Mouse (Mus musculus): ENCODE measurements at regions not wholly inside any gene's neighbourhood (a gene's known extent, or its start where the extent isn't known, plus 50 kb on each side); places are given as distances from the start of the nearest gene placed in this dataset.

GRCm38 (mm10) chr2:72777330-72777729, 202.9 kb downstream of the Sp3 start:
- H3K36me3 ChIP-seq (ENCODE audit: control insufficient read depth, insufficient read depth, low read length) = no peaks in the 10 kb centered on the region
- H3K9me3 ChIP-seq (ENCODE audit: control insufficient read depth, low read length) = no peaks in the 10 kb centered on the region
- ATAC-seq (replicated peaks; ENCODE audit: low FRiP score, low TSS enrichment, low read depth) = no peak
- H3K4me1 ChIP-seq (replicated peaks; ENCODE audit: control insufficient read depth, insufficient read depth, low read length) = no peaks in the 10 kb centered on the region
- H3K4me2 ChIP-seq (ENCODE audit: low read length) = no peak overlapping the region
- no peak overlapping the region for H3K27ac ChIP-seq (ENCODE audit: low read depth)
- no peak overlapping the region for H3K4me3 ChIP-seq (ENCODE audit: low read depth, low read length)
- H3K9ac ChIP-seq (ENCODE audit: low read length) = no peak overlapping the region
- WGBS = 59% methylated on average over 3 of the region's 3 CpGs
- DNase-seq (ENCODE audit: low spot score) = no peak
- no peaks in the 10 kb centered on the region for H3K27me3 ChIP-seq (replicated peaks; ENCODE audit: control insufficient read depth, insufficient read depth, low read length)

GRCm38 (mm10) chr2:72777806-72778510, 202.3 kb downstream of the Sp3 start:
- H3K9ac ChIP-seq (ENCODE audit: low read length) = no peak overlapping the region
- no peak overlapping the region for H3K4me3 ChIP-seq (ENCODE audit: low read depth, low read length)
- no peak overlapping the region for H3K4me2 ChIP-seq (ENCODE audit: low read length)
- ATAC-seq (replicated peaks; ENCODE audit: low FRiP score, low TSS enrichment, low read depth) (no peak), DNase-seq (ENCODE audit: low spot score) (no peak)
- no peak overlapping the region for H3K27ac ChIP-seq (ENCODE audit: low read depth)
- WGBS = 91% methylated on average over 8 of the region's 8 CpGs
- no peaks in the 10 kb centered on the region for H3K36me3 ChIP-seq (ENCODE audit: control insufficient read depth, insufficient read depth, low read length)
- no peaks in the 10 kb centered on the region for H3K4me1 ChIP-seq (replicated peaks; ENCODE audit: control insufficient read depth, insufficient read depth, low read length)
- no peaks in the 10 kb centered on the region for H3K27me3 ChIP-seq (replicated peaks; ENCODE audit: control insufficient read depth, insufficient read depth, low read length)
- H3K9me3 ChIP-seq (ENCODE audit: control insufficient read depth, low read length) = no peaks in the 10 kb centered on the region

GRCm38 (mm10) chr2:72779268-72780163, 200.7 kb downstream of the Sp3 start:
- peak; percentile 24 for DNase-seq (ENCODE audit: low spot score)
- Histone ChIP-seq H3K4me2 (ENCODE audit: low read length) (no peak overlapping the region), H3K27me3 (replicated peaks; ENCODE audit: control insufficient read depth, insufficient read depth, low read length) (no peaks in the 10 kb centered on the region), H3K9ac (ENCODE audit: low read length) (no peak overlapping the region), H3K4me3 (ENCODE audit: low read depth, low read length) (no peak overlapping the region), H3K9me3 (ENCODE audit: control insufficient read depth, low read length) (no peaks in the 10 kb centered on the region), H3K27ac (ENCODE audit: low read depth) (no peak overlapping the region), H3K4me1 (replicated peaks; ENCODE audit: control insufficient read depth, insufficient read depth, low read length) (no peaks in the 10 kb centered on the region), H3K36me3 (ENCODE audit: control insufficient read depth, insufficient read depth, low read length) (no peaks in the 10 kb centered on the region)
- WGBS = 89% methylated on average over 7 of the region's 7 CpGs
- ATAC-seq (replicated peaks; ENCODE audit: low FRiP score, low TSS enrichment, low read depth) = no peak

- H3K27ac ChIP-seq (ENCODE audit: low read depth) = no peak overlapping the region
- WGBS = 87% methylated on average over 15 of the region's 15 CpGs
- H3K27me3 ChIP-seq (replicated peaks; ENCODE audit: control insufficient read depth, insufficient read depth, low read length) = no peaks in the 10 kb centered on the region
- peak; percentile 47 for DNase-seq (ENCODE audit: low spot score)
- H3K9ac ChIP-seq (ENCODE audit: low read length) = no peak overlapping the region
- H3K4me3 ChIP-seq (ENCODE audit: low read depth, low read length) = no peak overlapping the region
- H3K9me3 ChIP-seq (ENCODE audit: control insufficient read depth, low read length) = no peaks in the 10 kb centered on the region
- no peaks in the 10 kb centered on the region for H3K4me1 ChIP-seq (replicated peaks; ENCODE audit: control insufficient read depth, insufficient read depth, low read length)
- no peak overlapping the region for H3K4me2 ChIP-seq (ENCODE audit: low read length)
- no peaks in the 10 kb centered on the region for H3K36me3 ChIP-seq (ENCODE audit: control insufficient read depth, insufficient read depth, low read length)
- ATAC-seq (replicated peaks; ENCODE audit: low FRiP score, low TSS enrichment, low read depth) = no peak
Measured at GRCm38 (mm10) chr2:72781369-72782275, 198.6 kb downstream of the Sp3 start.

GRCm38 (mm10) chr2:72782355-72782754, 197.9 kb downstream of the Sp3 start:
- ATAC-seq (replicated peaks; ENCODE audit: low FRiP score, low TSS enrichment, low read depth) (no peak), DNase-seq (ENCODE audit: low spot score) (peak; percentile 38)
- Histone ChIP-seq H3K27ac (ENCODE audit: low read depth) (no peak overlapping the region), H3K9me3 (ENCODE audit: control insufficient read depth, low read length) (no peaks in the 10 kb centered on the region), H3K27me3 (replicated peaks; ENCODE audit: control insufficient read depth, insufficient read depth, low read length) (no peaks in the 10 kb centered on the region), H3K4me2 (ENCODE audit: low read length) (no peak overlapping the region), H3K4me3 (ENCODE audit: low read depth, low read length) (no peak overlapping the region), H3K9ac (ENCODE audit: low read length) (no peak overlapping the region), H3K4me1 (replicated peaks; ENCODE audit: control insufficient read depth, insufficient read depth, low read length) (no peaks in the 10 kb centered on the region), H3K36me3 (ENCODE audit: control insufficient read depth, insufficient read depth, low read length) (no peaks in the 10 kb centered on the region)
- WGBS = 66% methylated on average over 7 of the region's 7 CpGs

GRCm38 (mm10) chr2:72785365-72786043, 194.7 kb downstream of the Sp3 start:
- Histone ChIP-seq H3K27me3 (replicated peaks; ENCODE audit: control insufficient read depth, insufficient read depth, low read length) (no peaks in the 10 kb centered on the region), H3K4me3 (ENCODE audit: low read depth, low read length) (no peak overlapping the region), H3K4me1 (replicated peaks; ENCODE audit: control insufficient read depth, insufficient read depth, low read length) (no peaks in the 10 kb centered on the region), H3K9me3 (ENCODE audit: control insufficient read depth, low read length) (no peaks in the 10 kb centered on the region), H3K27ac (ENCODE audit: low read depth) (no peak overlapping the region), H3K36me3 (ENCODE audit: control insufficient read depth, insufficient read depth, low read length) (no peaks in the 10 kb centered on the region), H3K9ac (ENCODE audit: low read length) (no peak overlapping the region), H3K4me2 (ENCODE audit: low read length) (no peak overlapping the region)
- WGBS = 72% methylated on average over 8 of the region's 8 CpGs
- DNase-seq (ENCODE audit: low spot score) (peak; percentile 33), ATAC-seq (replicated peaks; ENCODE audit: low FRiP score, low TSS enrichment, low read depth) (no peak)

GRCm38 (mm10) chr2:72786044-72786737, 194.1 kb downstream of the Sp3 start:
- no peak overlapping the region for H3K4me3 ChIP-seq (ENCODE audit: low read depth, low read length)
- DNase-seq (ENCODE audit: low spot score) = no peak
- H3K9ac ChIP-seq (ENCODE audit: low read length) = no peak overlapping the region
- H3K27me3 ChIP-seq (replicated peaks; ENCODE audit: control insufficient read depth, insufficient read depth, low read length) = no peaks in the 10 kb centered on the region
- H3K9me3 ChIP-seq (ENCODE audit: control insufficient read depth, low read length) = no peaks in the 10 kb centered on the region
- H3K27ac ChIP-seq (ENCODE audit: low read depth) = no peak overlapping the region
- 59% methylated on average over 5 of the region's 5 CpGs for WGBS
- no peak overlapping the region for H3K4me2 ChIP-seq (ENCODE audit: low read length)
- no peak for ATAC-seq (replicated peaks; ENCODE audit: low FRiP score, low TSS enrichment, low read depth)
- H3K4me1 ChIP-seq (replicated peaks; ENCODE audit: control insufficient read depth, insufficient read depth, low read length) = no peaks in the 10 kb centered on the region
- H3K36me3 ChIP-seq (ENCODE audit: control insufficient read depth, insufficient read depth, low read length) = no peaks in the 10 kb centered on the region
